Mouse (Mus musculus) midbrain, embryonic 13.5 days (tissue): ENCODE measurements around the gene Cldn7. TPM values are rescaled to one million over a fixed set of nuclear protein-coding genes. Genes with fewer than 3 reads are reported as not detected.

Experiments
- ATAC-seq: fragments of 200-750 bp; cut with Nextera tagmentation; 2 replicates; pipeline ENCODE4 v1.8.0; 2017; ENCODE audit warnings: mild to moderate bottlenecking, moderate TSS enrichment, moderate library complexity
- H3K27ac ChIP-seq: fragments of 300-500 bp; sonication (generic); 2 replicates; pipeline ENCODE4 v1.5.1; 2015; ENCODE audit warnings: inconsistent platforms, mild to moderate bottlenecking, moderate library complexity
- H3K27me3 ChIP-seq: fragments of 300-500 bp; sonication (generic); 2 replicates; pipeline ENCODE4 v1.6.1; 2015; ENCODE audit warnings: mild to moderate bottlenecking, inconsistent platforms
- H3K36me3 ChIP-seq: fragments of 300-500 bp; sonication (generic); 2 replicates; pipeline ENCODE4 v1.6.1; 2015; ENCODE audit warnings: mild to moderate bottlenecking, inconsistent platforms
- H3K4me1 ChIP-seq: fragments of 300-500 bp; sonication (generic); replicated peaks from 2 replicates; pipeline ENCODE4 v1.6.1; 2015; ENCODE audit warnings: inconsistent platforms
- H3K4me2 ChIP-seq: fragments of 300-500 bp; sonication (generic); replicated peaks from 2 replicates; pipeline ENCODE4 v1.6.1; 2015; ENCODE audit warnings: moderate library complexity, mild to moderate bottlenecking, inconsistent platforms
- H3K4me3 ChIP-seq: fragments of 300-500 bp; sonication (generic); replicated peaks from 2 replicates; pipeline ENCODE4 v1.5.1; 2015; ENCODE audit warnings: mild to moderate bottlenecking, inconsistent platforms
- H3K9ac ChIP-seq: fragments of 300-500 bp; sonication (generic); replicated peaks from 2 replicates; pipeline ENCODE4 v1.6.1; 2015; ENCODE audit warnings: mild to moderate bottlenecking, inconsistent platforms
- H3K9me3 ChIP-seq: fragments of 300-500 bp; sonication (generic); 2 replicates; pipeline ENCODE4 v1.6.1; 2016; ENCODE audit warnings: mild to moderate bottlenecking, inconsistent platforms
- WGBS: fragments of 180-500 bp; shearing (Covaris S2); methylation state at CpG from one replicate; pipeline ENCODE4 v1.1.7; 2015; 5-methylcytosine and 5-hydroxymethylcytosine counted together
- polyA plus RNA-seq: library from polyadenylated mRNA; unstranded; fragments of >200 nt; fragmentation: Nextera tagmentation; extraction: Ambion mirVana; gene quantifications from 2 replicates; pipeline ENCODE4 v1.2.1, GENCODE M21; 2015

The Cldn7 gene
- polyA plus RNA-seq, 1 experiment from 2014 or later: 0.32 TPM

- no peaks in the 10 kb centered on the region for H3K36me3 ChIP-seq
- H3K4me1 ChIP-seq: peaks cover 21% of the 10 kb centered on the region
- peak overlapping the region; percentile 99 for H3K4me2 ChIP-seq
- WGBS: 2% methylated on average over 30 of the region's 30 CpGs
- H3K9me3 ChIP-seq: no peaks in the 10 kb centered on the region
- peak overlapping the region; percentile 75 for H3K9ac ChIP-seq
- peak overlapping the region; percentile 61 for H3K4me3 ChIP-seq
- peak; percentile 31 for ATAC-seq
- H3K27me3 ChIP-seq: peaks cover 46% of the 10 kb centered on the region
- no peak overlapping the region for H3K27ac ChIP-seq
Observed at GRCm38 (mm10) chr11:69936156-69936555, 28.4 kb upstream of the Cldn7 start.

GRCm38 (mm10) chr11:69936714-69937347 is 27.7 kb upstream of the Cldn7 start:
- ATAC-seq: no peak
- Histone ChIP-seq H3K9me3 (no peaks in the 10 kb centered on the region), H3K36me3 (no peaks in the 10 kb centered on the region), H3K9ac (peak overlapping the region; percentile 75), H3K4me1 (peaks cover 21% of the 10 kb centered on the region), H3K27me3 (peaks cover 46% of the 10 kb centered on the region), H3K27ac (no peak overlapping the region), H3K4me3 (peak overlapping the region; percentile 61), H3K4me2 (peak overlapping the region; percentile 99)
- 44% methylated on average over 9 of the region's 9 CpGs for WGBS

- no peak overlapping the region for H3K27ac ChIP-seq
- no peaks in the 10 kb centered on the region for H3K9me3 ChIP-seq
- peaks cover 46% of the 10 kb centered on the region for H3K27me3 ChIP-seq
- 38% methylated on average over 4 of the region's 4 CpGs for WGBS
- H3K9ac ChIP-seq: no peak overlapping the region
- no peaks in the 10 kb centered on the region for H3K36me3 ChIP-seq
- H3K4me2 ChIP-seq: no peak overlapping the region
- H3K4me1 ChIP-seq: peaks cover 21% of the 10 kb centered on the region
- ATAC-seq: no peak
- H3K4me3 ChIP-seq: no peak overlapping the region
Observed at GRCm38 (mm10) chr11:69937385-69937784, 27.2 kb upstream of the Cldn7 start.

GRCm38 (mm10) chr11:69937834-69938233 is 26.7 kb upstream of the Cldn7 start:
- Histone ChIP-seq H3K27me3 (peaks cover 46% of the 10 kb centered on the region), H3K4me2 (no peak overlapping the region), H3K4me3 (no peak overlapping the region), H3K27ac (no peak overlapping the region), H3K36me3 (no peaks in the 10 kb centered on the region), H3K9ac (peak overlapping the region; percentile 36; the same call in 1 of the 2 replicates), H3K4me1 (peaks cover 21% of the 10 kb centered on the region), H3K9me3 (no peaks in the 10 kb centered on the region)
- WGBS: 68% methylated on average over 5 of the region's 5 CpGs
- ATAC-seq: no peak

GRCm38 (mm10) chr11:69938401-69938979 is 26.1 kb upstream of the Cldn7 start:
- H3K4me1 ChIP-seq: peaks cover 21% of the 10 kb centered on the region
- no peaks in the 10 kb centered on the region for H3K9me3 ChIP-seq
- WGBS: 20% methylated on average over 9 of the region's 9 CpGs
- ATAC-seq: no peak
- no peaks in the 10 kb centered on the region for H3K36me3 ChIP-seq
- no peak overlapping the region for H3K27ac ChIP-seq
- H3K9ac ChIP-seq: no peak overlapping the region
- H3K4me3 ChIP-seq: no peak overlapping the region
- H3K4me2 ChIP-seq: no peak overlapping the region
- H3K27me3 ChIP-seq: peaks cover 46% of the 10 kb centered on the region

- Histone ChIP-seq H3K27ac (no peak overlapping the region), H3K9me3 (no peaks in the 10 kb centered on the region), H3K36me3 (no peaks in the 10 kb centered on the region), H3K4me3 (no peak overlapping the region), H3K4me1 (peaks cover 21% of the 10 kb centered on the region), H3K9ac (no peak overlapping the region), H3K27me3 (peaks cover 46% of the 10 kb centered on the region), H3K4me2 (no peak overlapping the region)
- WGBS: 66% methylated on average over 5 of the region's 5 CpGs
- no peak for ATAC-seq
Observed at GRCm38 (mm10) chr11:69939181-69939580, 25.4 kb upstream of the Cldn7 start.

- H3K9me3 ChIP-seq: no peaks in the 10 kb centered on the region
- H3K9ac ChIP-seq: no peak overlapping the region
- no peak overlapping the region for H3K4me3 ChIP-seq
- ATAC-seq: no peak
- H3K4me2 ChIP-seq: no peak overlapping the region
- H3K27ac ChIP-seq: no peak overlapping the region
- H3K36me3 ChIP-seq: no peaks in the 10 kb centered on the region
- WGBS: 94% methylated on average over 17 of the region's 17 CpGs
- H3K27me3 ChIP-seq: peaks cover 42% of the 10 kb centered on the region
- peaks cover 21% of the 10 kb centered on the region for H3K4me1 ChIP-seq
Observed at GRCm38 (mm10) chr11:69939731-69940130, 24.8 kb upstream of the Cldn7 start.

- H3K4me1 ChIP-seq: peaks cover 14% of the 10 kb centered on the region
- no peak for ATAC-seq
- no peaks in the 10 kb centered on the region for H3K9me3 ChIP-seq
- no peak overlapping the region for H3K27ac ChIP-seq
- no peaks in the 10 kb centered on the region for H3K36me3 ChIP-seq
- peaks cover 35% of the 10 kb centered on the region for H3K27me3 ChIP-seq
- H3K4me2 ChIP-seq: no peak overlapping the region
- H3K4me3 ChIP-seq: no peak overlapping the region
- no peak overlapping the region for H3K9ac ChIP-seq
- 77% methylated on average over 4 of the region's 4 CpGs for WGBS
Observed at GRCm38 (mm10) chr11:69940962-69941361, 23.6 kb upstream of the Cldn7 start.

- H3K9ac ChIP-seq: no peak overlapping the region
- H3K4me1 ChIP-seq: peaks cover 16% of the 10 kb centered on the region
- H3K27ac ChIP-seq: no peak overlapping the region
- H3K4me3 ChIP-seq: no peak overlapping the region
- no peak overlapping the region for H3K4me2 ChIP-seq
- H3K9me3 ChIP-seq: no peaks in the 10 kb centered on the region
- no peaks in the 10 kb centered on the region for H3K27me3 ChIP-seq
- WGBS: 78% methylated on average over 13 of the region's 13 CpGs
- ATAC-seq: no peak
- no peaks in the 10 kb centered on the region for H3K36me3 ChIP-seq
Observed at GRCm38 (mm10) chr11:69945216-69945615, 19.4 kb upstream of the Cldn7 start.

- H3K36me3 ChIP-seq: no peaks in the 10 kb centered on the region
- ATAC-seq: no peak
- WGBS: 94% methylated on average over 18 of the region's 18 CpGs
- no peaks in the 10 kb centered on the region for H3K9me3 ChIP-seq
- no peak overlapping the region for H3K27ac ChIP-seq
- no peak overlapping the region for H3K4me3 ChIP-seq
- H3K4me1 ChIP-seq: peaks cover 16% of the 10 kb centered on the region
- 0 out of 2 replicates have a peak, but pooled peaks cover 6% of the 10 kb centered on the region for H3K27me3 ChIP-seq
- H3K9ac ChIP-seq: no peak overlapping the region
- H3K4me2 ChIP-seq: no peak overlapping the region
Observed at GRCm38 (mm10) chr11:69945997-69946891, 18.3 kb upstream of the Cldn7 start.

GRCm38 (mm10) chr11:69947337-69948065 is 17.1 kb upstream of the Cldn7 start:
- H3K27me3 ChIP-seq: 0 out of 2 replicates have a peak, but pooled peaks cover 14% of the 10 kb centered on the region
- H3K9me3 ChIP-seq: no peaks in the 10 kb centered on the region
- no peaks in the 10 kb centered on the region for H3K36me3 ChIP-seq
- H3K9ac ChIP-seq: peak overlapping the region; percentile 46
- 0 out of 2 replicates have a peak overlapping the region, but pooled peaks have one; percentile 2 for H3K27ac ChIP-seq
- WGBS: 2% methylated on average over 29 of the region's 29 CpGs
- peak; percentile 32 for ATAC-seq
- H3K4me1 ChIP-seq: peaks cover 16% of the 10 kb centered on the region
- peak overlapping the region; percentile 44 for H3K4me3 ChIP-seq
- peak overlapping the region; percentile 59 for H3K4me2 ChIP-seq
